Mouse (Mus musculus) small intestine, adult 2 months (tissue): ENCODE data around the gene Heatr5a. TPM values are rescaled to one million over a fixed set of nuclear protein-coding genes. Genes with fewer than 3 reads are reported as not detected.

ENCODE experiments used
- H3K27ac ChIP-seq: fragments of 200-500 bp; 2 replicates; pipeline ENCODE4 v1.5.1; 2012; ENCODE audit warnings: low read depth, low read length, control low read depth, inconsistent platforms; ENCODE audit not compliant: insufficient read depth
- H3K27me3 ChIP-seq: fragments of 200-500 bp; 2 replicates; pipeline ENCODE4 v1.6.1; 2012; ENCODE audit warnings: mild to moderate bottlenecking, moderate library complexity, low read length, inconsistent platforms; ENCODE audit not compliant: control insufficient read depth, insufficient read depth
- H3K36me3 ChIP-seq: fragments of 200-500 bp; 2 replicates; pipeline ENCODE4 v1.6.1; 2012; ENCODE audit warnings: mild to moderate bottlenecking, low read length, control low read depth, inconsistent platforms; ENCODE audit not compliant: control insufficient read depth, insufficient read depth
- H3K4me1 ChIP-seq: fragments of 200-500 bp; 2 replicates; pipeline ENCODE4 v1.6.1; 2012; ENCODE audit warnings: low read length, inconsistent platforms, mixed read lengths; ENCODE audit not compliant: control insufficient read depth, insufficient read depth, insufficient read length
- H3K4me3 ChIP-seq: fragments of 200-500 bp; 2 replicates; pipeline ENCODE4 v1.5.1; 2012; ENCODE audit warnings: low read depth, mild to moderate bottlenecking, control low read depth, inconsistent platforms, low read length, moderate library complexity
- CTCF ChIP-seq: fragments of 200-500 bp; IDR thresholded peaks from 2 replicates; pipeline ENCODE4 v1.5.1; 2012; ENCODE audit warnings: low read depth, mild to moderate bottlenecking, control low read depth, inconsistent platforms, low read length, moderate library complexity, mixed read lengths; ENCODE audit not compliant: insufficient replicate concordance, insufficient read length; ENCODE audit errors: extremely low read depth
- POLR2A ChIP-seq: fragments of 200-500 bp; IDR thresholded peaks from 2 replicates; pipeline ENCODE4 v1.6.1; 2012; ENCODE audit warnings: low read depth, mild to moderate bottlenecking, control low read depth, inconsistent platforms, low read length, moderate library complexity
- WGBS: fragments of 180-500 bp; shearing (Covaris S2); methylation state at CpG from one replicate; pipeline ENCODE4 v1.1.7; 2018; 5-methylcytosine and 5-hydroxymethylcytosine counted together
- polyA plus RNA-seq: library from polyadenylated mRNA; depleted of rRNA; stranded (reverse); fragments of >200 nt; gene quantifications from 2 replicates; pipeline ENCODE4 v1.2.3, GENCODE M21; 2012; rRNA removed

Heatr5a gene
- polyA plus RNA-seq, 1 experiment: 66.8 TPM

DNA sequence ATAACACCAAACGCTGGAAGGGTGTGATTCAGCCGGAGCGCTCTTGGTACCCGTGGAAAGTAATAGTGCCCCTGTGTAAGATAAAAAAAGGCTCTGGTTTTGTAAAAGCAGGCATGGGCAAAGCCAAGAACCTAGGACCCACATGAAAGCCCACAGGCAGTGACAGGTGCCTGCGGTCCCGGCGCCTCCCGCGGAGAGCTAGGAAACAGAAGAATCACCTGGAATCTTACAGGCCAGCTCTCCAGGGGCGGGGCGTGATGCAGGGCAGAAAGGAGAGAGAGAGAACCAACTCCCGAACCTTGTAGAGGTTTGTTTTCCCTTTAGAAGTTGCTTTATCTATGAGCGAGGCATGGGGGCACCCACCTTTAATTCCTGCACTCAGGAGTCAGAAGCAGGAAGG lies 139.2 kb downstream of the Heatr5a start:
- WGBS: 86% methylated on average over 13 of the region's 13 CpGs
- Histone ChIP-seq H3K27me3 (no peaks in the 10 kb centered on the region), H3K27ac (no peak overlapping the region), H3K4me1 (peaks cover 3% of the 10 kb centered on the region; the same call in 1 of the 2 replicates), H3K4me3 (no peak overlapping the region), H3K36me3 (no peaks in the 10 kb centered on the region)
- TF ChIP-seq POLR2A: no peak
- TF ChIP-seq CTCF: no peak

DNA sequence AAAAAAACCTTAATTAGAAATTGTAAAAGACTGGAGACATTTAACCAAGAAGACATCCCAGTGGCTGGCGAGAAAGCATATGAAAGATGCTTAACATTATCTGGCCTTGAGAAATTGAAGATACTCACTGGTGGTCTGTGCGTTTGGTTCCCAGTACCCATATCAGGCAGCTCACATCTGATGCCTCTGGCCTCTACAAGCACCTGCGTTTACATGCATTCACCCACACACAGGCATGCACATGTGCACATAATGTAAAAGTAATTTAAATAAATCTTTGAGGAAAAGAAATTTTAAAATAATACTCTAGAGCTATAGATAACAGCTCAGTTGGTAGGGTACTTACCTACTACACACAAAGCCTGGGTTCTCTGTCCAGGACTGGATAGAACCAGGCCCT lies 139.8 kb downstream of the Heatr5a start:
- Histone ChIP-seq H3K4me1 (peaks cover 3% of the 10 kb centered on the region; the same call in 1 of the 2 replicates), H3K27ac (no peak overlapping the region), H3K27me3 (no peaks in the 10 kb centered on the region), H3K4me3 (no peak overlapping the region), H3K36me3 (0 out of 2 replicates have a peak, but pooled peaks cover 2% of the 10 kb centered on the region)
- TF ChIP-seq POLR2A: no peak
- no peak for TF ChIP-seq CTCF
- 95% methylated on average over 3 of the region's 3 CpGs for WGBS

DNA sequence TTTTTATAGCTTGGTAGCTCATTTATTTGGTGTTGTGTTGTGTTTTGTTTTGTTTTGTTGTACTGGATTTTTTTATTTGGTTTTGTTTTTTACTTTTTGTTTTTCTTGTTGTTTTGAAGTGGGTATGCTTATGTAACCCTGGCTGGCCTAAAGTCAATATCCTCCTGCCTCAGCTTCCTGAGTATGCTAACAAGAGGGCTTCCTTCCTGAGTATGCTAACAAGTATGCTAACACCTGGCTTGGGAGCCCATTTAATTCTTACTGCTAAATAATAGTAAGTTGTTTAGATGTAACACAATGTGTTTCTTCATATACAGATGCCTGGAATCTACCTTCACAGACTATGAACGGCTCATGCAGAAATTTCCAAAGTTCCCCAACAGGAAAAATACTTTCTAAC lies 140.4 kb downstream of the Heatr5a start:
- peaks cover 5% of the 10 kb centered on the region; the same call in 1 of the 2 replicates for H3K36me3 ChIP-seq
- H3K27ac ChIP-seq: no peak overlapping the region
- H3K27me3 ChIP-seq: no peaks in the 10 kb centered on the region
- TF ChIP-seq CTCF (no peak), POLR2A (no peak)
- WGBS: 77% methylated on average over 1 of the region's 1 CpGs
- no peak overlapping the region for H3K4me3 ChIP-seq
- H3K4me1 ChIP-seq: peaks cover 3% of the 10 kb centered on the region; the same call in 1 of the 2 replicates

DNA sequence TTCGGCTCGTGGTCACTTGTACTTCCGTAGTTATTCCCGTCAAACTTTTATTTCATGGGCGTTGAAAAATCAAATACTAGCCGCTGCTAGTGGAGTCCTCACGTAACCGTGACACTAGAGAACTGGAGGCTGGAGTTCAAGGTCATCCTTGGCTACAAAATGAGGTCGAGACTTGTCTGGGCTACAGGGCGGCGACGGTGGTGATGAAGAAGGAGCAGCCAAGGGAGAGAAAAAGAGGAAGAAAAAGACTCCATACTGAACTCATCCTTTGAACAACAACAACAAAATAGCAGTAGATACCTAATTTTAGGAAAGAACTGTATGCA lies 141.1 kb downstream of the Heatr5a start:
- Histone ChIP-seq H3K27me3 (no peaks in the 10 kb centered on the region), H3K4me3 (peak overlapping the region; percentile 89), H3K36me3 (peaks cover 8% of the 10 kb centered on the region; the same call in 1 of the 2 replicates), H3K27ac (peak overlapping the region; percentile 97), H3K4me1 (peaks cover 3% of the 10 kb centered on the region; the same call in 1 of the 2 replicates)
- WGBS: under 1% methylated on average over 12 of the region's 12 CpGs
- TF ChIP-seq POLR2A: no peak
- TF ChIP-seq CTCF: peak; percentile 19; the same call in 1 of the 2 replicates

DNA sequence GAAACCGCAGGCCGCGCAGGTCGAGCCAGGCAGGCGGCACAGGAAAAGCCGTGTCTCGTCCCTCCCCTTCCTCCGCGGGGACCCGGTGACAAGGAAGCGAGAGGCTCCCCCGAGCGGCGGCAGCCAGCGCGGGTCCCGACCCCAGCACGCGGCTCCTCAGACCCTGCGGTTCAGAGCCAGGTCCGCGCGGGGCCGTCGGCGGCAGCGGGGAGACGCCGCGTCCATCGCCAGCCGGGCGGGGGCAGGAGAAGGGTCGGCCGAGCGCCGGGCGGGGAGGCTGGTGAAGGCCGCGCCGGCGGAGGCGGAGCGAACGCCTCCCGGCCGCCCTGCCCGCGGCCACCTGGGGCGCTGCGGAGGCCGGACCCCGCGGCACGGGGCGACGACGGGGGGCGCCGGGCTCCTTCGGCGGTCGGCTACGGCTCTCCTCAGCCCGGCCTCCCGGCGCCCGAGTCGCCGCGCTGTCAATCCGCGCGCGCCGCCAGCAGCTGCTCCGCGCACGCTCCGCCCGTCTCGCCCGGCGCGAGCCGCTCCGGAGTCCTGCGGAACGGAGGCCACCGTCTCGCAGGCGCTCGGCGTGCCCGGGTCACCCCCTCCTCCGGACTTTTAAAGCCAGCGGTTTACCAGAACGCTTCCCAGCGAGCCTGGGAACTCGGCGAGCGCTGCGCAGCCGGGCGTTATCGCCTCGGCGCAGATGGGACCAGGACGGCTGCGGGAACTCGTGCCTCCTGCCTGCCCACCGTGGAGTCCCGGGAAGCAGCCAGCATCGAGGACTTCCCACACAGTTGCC lies 141.6 kb downstream of the Heatr5a start, which contains the start of gene Hectd1:
TSS of gene Hectd1 (minus strand) at position 247 of the 787 bp plus-strand sequence.
- Histone ChIP-seq H3K4me3 (peak within 1 kb of the TSS; percentile 89), H3K27ac (peak within 1 kb of the TSS; percentile 97), H3K4me1 (peaks cover 3% of the 10 kb centered on the region; the same call in 1 of the 2 replicates), H3K27me3 (no peaks in the 10 kb centered on the region), H3K36me3 (peaks cover 13% of the 10 kb centered on the region; the same call in 1 of the 2 replicates)
- under 1% methylated on average over 111 of the region's 114 CpGs for WGBS
- TF ChIP-seq CTCF (0 out of 2 replicates have a peak, but pooled peaks have one; percentile 24), POLR2A (peak; percentile 28; the same call in 1 of the 2 replicates)

DNA sequence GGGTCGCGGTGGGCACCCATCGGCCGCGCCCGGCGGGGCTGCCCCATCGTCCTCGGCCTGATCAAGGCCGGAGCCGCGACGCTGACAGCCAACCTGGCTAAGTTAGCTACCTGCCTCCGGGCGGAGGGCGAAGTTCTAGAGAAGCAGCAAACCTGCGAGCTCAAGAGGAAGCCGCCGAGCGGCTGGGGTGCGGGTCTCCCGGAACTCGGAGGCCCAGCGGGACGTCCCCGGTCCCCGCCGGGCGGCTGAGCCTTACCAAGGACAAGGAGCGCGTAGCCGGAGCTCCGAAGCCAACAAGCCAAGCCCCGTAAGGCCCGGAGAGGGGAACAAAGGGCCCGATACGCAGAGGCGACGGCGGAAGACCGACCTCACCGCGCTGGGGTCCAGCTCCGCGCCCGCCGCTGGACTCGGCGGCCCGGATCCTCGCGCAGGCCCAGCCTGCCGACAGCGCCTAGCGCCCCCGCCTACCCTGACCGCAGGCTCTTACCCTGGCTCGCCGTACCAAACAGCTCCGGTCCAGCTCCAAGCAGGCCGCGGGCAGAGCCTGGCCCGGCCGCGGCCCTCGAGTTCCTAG lies 142.3 kb downstream of the Heatr5a start:
- WGBS: under 1% methylated on average over 66 of the region's 66 CpGs
- TF ChIP-seq CTCF (no peak), POLR2A (peak; percentile 21; the same call in 1 of the 2 replicates)
- peak overlapping the region; percentile 97 for H3K27ac ChIP-seq
- H3K4me1 ChIP-seq: peaks cover 3% of the 10 kb centered on the region; the same call in 1 of the 2 replicates
- peaks cover 16% of the 10 kb centered on the region for H3K36me3 ChIP-seq
- no peaks in the 10 kb centered on the region for H3K27me3 ChIP-seq
- H3K4me3 ChIP-seq: peak overlapping the region; percentile 89

DNA sequence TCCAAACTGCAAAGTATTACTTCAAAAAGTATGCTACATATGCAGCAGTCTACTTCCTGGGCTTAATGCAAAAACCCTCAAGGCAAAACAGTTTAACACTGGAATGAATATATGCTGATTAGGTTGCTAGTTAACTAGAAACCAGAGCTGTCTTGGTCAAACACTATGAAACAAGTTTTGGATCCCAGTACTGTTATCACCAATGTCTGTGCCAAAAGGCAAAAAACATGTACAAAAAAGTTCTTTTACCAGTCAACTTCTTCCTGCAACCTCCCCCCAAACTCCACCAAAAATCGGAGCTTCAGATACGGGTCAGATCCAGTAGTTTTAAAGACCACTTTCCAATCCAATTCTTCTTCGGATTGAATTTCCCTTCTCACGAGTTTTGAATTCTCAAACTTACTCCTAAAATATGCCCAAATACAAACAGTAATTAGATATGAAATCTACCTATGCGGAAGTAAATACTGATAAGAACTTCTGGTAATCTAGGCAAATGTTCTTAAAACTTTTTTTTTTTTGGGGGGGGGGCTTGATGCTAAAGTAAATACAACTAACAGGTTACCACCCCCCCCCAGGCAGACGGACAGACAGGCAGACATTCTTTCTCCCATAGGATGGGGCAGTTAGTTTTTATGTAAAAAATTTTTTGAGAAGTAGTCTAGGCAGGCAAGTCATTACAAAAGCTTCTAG lies 143.0 kb downstream of the Heatr5a start:
- no peak for TF ChIP-seq CTCF
- no peak for TF ChIP-seq POLR2A
- Histone ChIP-seq H3K36me3 (peaks cover 18% of the 10 kb centered on the region), H3K27me3 (no peaks in the 10 kb centered on the region), H3K4me3 (peak overlapping the region; percentile 89), H3K27ac (peak overlapping the region; percentile 97), H3K4me1 (peaks cover 3% of the 10 kb centered on the region; the same call in 1 of the 2 replicates)
- WGBS: 2% methylated on average over 6 of the region's 6 CpGs

Other genes starting within 250 kb of the Heatr5a start
- gene Hectd1, start 141.8 kb downstream of the Heatr5a start, polyA plus RNA-seq: 3.5 and 6.7 TPM in 2 replicates
- gene Dtd2, start 35.2 kb upstream of the Heatr5a start, polyA plus RNA-seq: 0.96 and 3.9 TPM in 2 replicates
- gene Gpr33, start 56.7 kb upstream of the Heatr5a start, polyA plus RNA-seq: not detected in 2 replicates
- gene Nubpl, start 126.4 kb upstream of the Heatr5a start, polyA plus RNA-seq: 0.04 and 0.33 TPM in 2 replicates